ENCODE assay signal across 8 mouse cellular contexts in the genomic region with DNA sequence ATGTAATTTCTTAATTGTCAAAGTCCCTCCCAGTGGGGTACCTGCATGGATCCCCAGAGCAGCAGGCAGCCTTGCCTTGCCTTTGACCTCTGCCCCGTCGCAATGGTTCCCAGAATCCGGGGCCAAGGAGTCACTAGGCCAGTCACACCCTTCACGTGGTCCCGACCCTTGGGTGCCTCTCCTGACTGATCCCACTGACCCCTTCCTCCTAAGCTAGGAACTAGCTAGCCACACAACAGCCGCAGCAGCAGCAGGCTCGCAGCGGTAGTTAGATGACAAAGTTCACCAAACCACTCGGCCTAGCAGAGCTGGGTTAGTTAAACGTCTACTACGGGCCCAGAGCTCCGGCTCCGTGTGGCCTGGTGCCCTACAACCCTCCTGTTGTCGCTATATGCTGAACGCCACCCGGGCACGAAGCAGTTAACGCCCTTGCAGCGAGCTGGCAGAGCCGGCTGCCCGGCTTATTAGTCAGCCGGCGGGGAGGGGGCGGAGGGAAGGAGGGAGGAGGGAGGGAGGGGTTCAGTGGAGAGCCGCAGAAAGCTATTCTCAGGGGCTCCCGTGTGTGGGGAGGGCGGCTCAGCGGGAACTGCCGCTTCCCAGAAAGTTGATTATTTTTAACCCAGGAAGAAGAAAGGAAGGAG.
DNase-seq lines count a peak whose midpoint lies in the region; ATAC-seq lines count a peak whose summit lies in the region.

No protein-coding gene starts in this region.

- no peaks in the 10 kb centered on the region for H3K9me3 ChIP-seq in hindbrain, embryonic 13.5 days

- H3K27me3 ChIP-seq in hindbrain, embryonic 13.5 days, result no peaks in the 10 kb centered on the region

- peak overlapping the region; percentile 59 for H3K4me2 ChIP-seq in hindbrain, embryonic 13.5 days

- H3K36me3 ChIP-seq in hindbrain, embryonic 13.5 days, result no peaks in the 10 kb centered on the region

- peak overlapping the region; percentile 100 for H3K27ac ChIP-seq in hindbrain, embryonic 13.5 days

- under 1% methylated on average over 29 of the region's 29 CpGs for WGBS in hindbrain, embryonic 13.5 days

- peak; percentile 41 for DNase-seq in T-cell, adult 2 months (ENCODE audit: low spot score)
- peak; percentile 96 to 98 for DNase-seq in cerebellum, postnatal 10 days
- peak; percentile 78 to 84 for DNase-seq in frontal cortex, postnatal 36 days (ENCODE audit: low spot score in 2 of 2)
- peak; percentile 83 for DNase-seq in left cerebral cortex, adult 11 months (ENCODE audit: low spot score)
- peak; percentile 89 for DNase-seq in lung, postnatal 14 days
- peak; percentile 92 for DNase-seq in right cerebral cortex, adult 18-20 months

- peak; percentile 26 for ATAC-seq in hindbrain, embryonic 13.5 days (ENCODE audit: low FRiP score)
- ATAC-seq in megakaryocyte-erythroid progenitor cell, adult 5-6 weeks (replicated peaks; ENCODE audit: low FRiP score, low TSS enrichment, poor library complexity, severe bottlenecking), result no peak

- peak overlapping the region; percentile 76 for H3K9ac ChIP-seq in hindbrain, embryonic 13.5 days

- H3K4me3 ChIP-seq in hindbrain, embryonic 13.5 days, result peak overlapping the region; percentile 23

- H3K4me1 ChIP-seq in hindbrain, embryonic 13.5 days (replicated peaks), result peaks cover 79% of the 10 kb centered on the region

Comparison
In these comparisons a context has a peak if more than half of its experiments do, and no peak if none do; other contexts are left out.
1. DNase-seq: peak in every context shown above with its lines; median percentile 97 in cerebellum, postnatal 10 days; 92 in right cerebral cortex, adult 18-20 months; 89 in lung, postnatal 14 days; 83 in left cerebral cortex, adult 11 months; 81 in frontal cortex, postnatal 36 days; 41 in T-cell, adult 2 months.